Mouse (Mus musculus): ENCODE data around the gene Bud23. TPM values are rescaled to one million over a fixed set of nuclear protein-coding genes. Genes with fewer than 3 reads are reported as not detected.
"Not testable (repeated sequence)": the region's sequence is repeated elsewhere in the genome, so short reads cannot be mapped to it uniquely, and the experiment has no call there.

Bud23 gene
- total RNA-seq (2021): 10 to 100 TPM; 49.4 to 60.1 TPM

- not testable (repeated sequence) for DNase-seq
Observed at GRCm38 (mm10) chr5:135064909-135065446, at the start of gene Bud23. Gene Bud23 (minus strand): TSS chr5:135064959.

DNA sequence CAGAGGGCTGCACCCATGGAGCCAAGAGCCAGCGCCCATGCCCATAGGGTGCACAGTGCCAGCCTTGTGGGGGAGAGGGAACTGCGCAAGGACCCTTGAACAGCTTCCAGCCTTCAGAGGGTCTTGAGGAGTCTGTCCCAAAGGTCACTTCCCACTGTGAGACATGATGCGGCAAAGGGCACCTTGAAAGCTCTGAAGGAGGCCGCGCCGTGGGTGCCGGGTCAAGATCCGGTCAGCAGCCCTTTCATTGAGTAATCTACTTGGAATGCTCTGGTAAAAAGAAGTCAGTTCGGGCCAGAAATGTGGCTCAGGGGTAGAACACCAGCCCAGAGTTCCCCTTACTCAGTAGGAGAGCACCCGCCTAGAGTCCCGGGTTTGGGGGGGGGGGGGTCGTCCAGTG lies 49.0 kb upstream of the Bud23 start:
- DNase-seq: no peak

DNA sequence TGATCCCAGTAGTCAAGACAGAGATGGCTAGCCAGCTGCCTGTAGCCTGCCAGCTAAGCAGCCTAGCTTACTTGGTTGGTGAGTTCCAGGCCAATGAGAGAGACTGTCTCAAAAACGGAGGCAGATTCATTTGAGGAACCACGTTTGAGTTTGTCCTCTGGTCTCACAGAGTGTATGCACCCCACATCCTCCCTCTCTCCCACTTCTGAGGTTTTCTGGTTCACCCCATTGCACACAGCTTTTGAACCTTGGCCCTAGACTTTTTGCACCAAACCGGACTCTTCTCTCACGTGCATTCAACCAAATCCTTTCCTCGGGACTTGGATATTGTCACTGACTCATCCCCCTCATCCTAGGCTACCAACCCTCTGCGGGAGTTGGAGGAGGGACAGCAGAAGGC lies 45.2 kb upstream of the Bud23 start:
- no peak for DNase-seq

- no peak for DNase-seq
Observed at GRCm38 (mm10) chr5:135109426-135109825, 44.7 kb upstream of the Bud23 start.

- no peak for DNase-seq
Observed at GRCm38 (mm10) chr5:135109017-135109416, 44.3 kb upstream of the Bud23 start.

GRCm38 (mm10) chr5:135107521-135108501 lies 43.1 kb upstream of the Bud23 start:
- no peak for DNase-seq

- DNase-seq: peak in 1 of 2 experiments; percentile 37
Observed at GRCm38 (mm10) chr5:135106758-135107256, 42.0 kb upstream of the Bud23 start.

- DNase-seq: no peak
Observed at GRCm38 (mm10) chr5:135103999-135104660, 39.4 kb upstream of the Bud23 start.

GRCm38 (mm10) chr5:135100981-135101380 lies 36.2 kb upstream of the Bud23 start:
- no peak for DNase-seq

GRCm38 (mm10) chr5:135089653-135090052 lies 24.9 kb upstream of the Bud23 start, which contains the start of gene Mlxipl:
Gene Mlxipl (plus strand): TSS chr5:135089890.
- no peak for DNase-seq

- no peak for DNase-seq
Observed at GRCm38 (mm10) chr5:135086871-135087270, 22.1 kb upstream of the Bud23 start.

- no peak for DNase-seq
Observed at GRCm38 (mm10) chr5:135080539-135080938, 15.8 kb upstream of the Bud23 start.

DNA sequence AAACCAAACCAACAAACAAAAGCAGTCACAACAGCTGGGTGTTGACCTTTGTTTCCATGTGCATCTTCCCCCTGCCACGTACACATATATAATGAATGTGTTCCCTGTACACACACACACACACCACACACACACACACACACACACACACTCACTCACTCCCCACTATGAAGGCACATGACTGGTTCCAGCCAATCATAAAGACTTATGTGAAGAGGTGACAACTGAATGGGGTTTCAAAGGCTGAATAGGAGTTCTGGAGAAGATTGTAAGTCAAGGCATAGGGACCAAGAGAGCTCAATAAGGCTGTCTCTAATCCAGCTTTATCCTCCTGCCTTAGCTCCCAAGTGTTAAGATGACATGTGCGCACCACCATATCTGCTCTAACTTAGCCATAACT lies 14.8 kb upstream of the Bud23 start:
- no peak for DNase-seq

DNA sequence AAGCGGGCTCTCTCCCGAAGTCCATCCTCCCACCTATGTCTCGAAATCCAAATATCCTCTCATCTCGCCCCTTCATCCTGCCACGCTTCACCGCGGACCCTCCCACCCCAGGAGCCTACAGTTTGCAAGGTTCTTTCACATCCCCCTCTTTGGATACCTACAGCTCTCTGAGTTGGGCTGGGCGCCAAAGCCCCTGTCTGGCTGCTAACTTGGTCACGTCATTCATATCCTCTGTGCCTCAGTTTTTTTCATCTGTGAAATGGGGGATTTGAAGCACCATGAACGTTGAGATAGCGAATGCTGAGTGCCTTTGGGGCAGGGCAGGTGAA lies 13.7 kb upstream of the Bud23 start:
- DNase-seq: no peak

DNA sequence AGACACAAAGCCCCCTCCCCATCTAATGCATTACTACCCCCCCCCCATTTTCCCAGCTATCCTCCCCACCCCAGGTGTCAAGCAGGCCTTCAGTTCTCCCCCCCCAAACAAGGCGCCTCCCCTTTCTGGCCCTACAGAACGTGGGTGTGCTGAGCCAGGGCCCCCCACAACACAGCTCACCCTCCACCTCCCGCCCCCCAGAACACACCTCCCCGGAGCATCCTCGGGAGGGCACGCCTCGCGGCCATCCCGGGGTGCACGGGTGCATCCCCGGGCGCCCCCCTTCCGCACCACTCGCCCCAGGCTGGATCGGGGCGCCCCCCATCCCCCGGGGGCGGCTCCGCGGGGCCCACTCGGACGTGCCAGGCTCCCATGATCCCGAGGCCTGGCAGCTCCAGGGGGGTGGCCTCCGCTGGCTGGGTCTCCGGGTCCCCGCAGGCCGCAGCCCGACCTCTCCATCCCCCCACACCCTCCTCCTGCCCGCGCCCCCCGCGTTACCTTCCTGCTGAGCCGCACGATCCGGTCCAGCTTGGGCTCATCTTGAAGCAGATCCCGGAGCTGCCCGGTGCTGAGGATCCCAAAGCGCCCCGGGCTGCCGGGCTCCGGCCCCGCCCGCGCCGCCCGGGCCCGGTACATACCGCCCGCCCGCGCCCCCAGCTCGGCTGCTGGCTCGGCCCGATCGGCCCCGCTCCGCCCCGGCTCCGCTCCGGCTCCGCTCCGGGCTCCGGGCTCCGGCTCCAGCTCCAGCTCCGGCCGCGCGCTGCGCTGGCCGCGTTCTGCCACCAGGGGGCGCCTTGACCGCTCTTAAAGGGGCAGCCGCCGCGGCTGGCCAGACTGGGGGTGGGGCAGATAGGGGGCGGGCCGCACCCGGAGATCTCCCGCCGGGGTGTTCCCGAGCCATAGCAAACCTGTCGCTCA lies 13.1 kb upstream of the Bud23 start, which contains the start of gene Vps37d:
Gene Vps37d, minus strand, starts transcription at position 703 of the 918 bp plus-strand sequence.
- DNase-seq: peak; percentile 90 to 93

GRCm38 (mm10) chr5:135076931-135077505 lies 12.3 kb upstream of the Bud23 start:
- DNase-seq: peak; percentile 46 to 57

DNA sequence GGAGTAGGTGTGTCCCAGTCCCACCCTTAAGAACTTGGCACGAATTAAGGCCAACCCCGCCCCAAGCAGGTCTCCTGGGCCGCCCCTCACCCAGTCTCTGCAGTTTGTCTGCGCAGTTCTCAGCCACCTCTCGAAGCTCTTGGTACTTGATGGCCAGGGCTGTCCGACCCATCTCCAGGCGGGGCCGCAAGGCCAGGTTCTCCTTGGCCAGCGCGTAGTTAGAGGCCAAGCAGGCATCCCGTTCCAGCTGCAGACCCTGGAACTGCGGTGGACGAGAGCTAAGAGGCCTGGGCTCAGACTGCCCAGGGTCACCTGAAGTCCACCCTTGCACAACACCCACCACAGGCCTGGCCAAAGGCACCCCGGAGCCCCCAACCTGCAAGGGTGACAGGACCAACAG lies 11.6 kb upstream of the Bud23 start:
- no peak for DNase-seq

DNA sequence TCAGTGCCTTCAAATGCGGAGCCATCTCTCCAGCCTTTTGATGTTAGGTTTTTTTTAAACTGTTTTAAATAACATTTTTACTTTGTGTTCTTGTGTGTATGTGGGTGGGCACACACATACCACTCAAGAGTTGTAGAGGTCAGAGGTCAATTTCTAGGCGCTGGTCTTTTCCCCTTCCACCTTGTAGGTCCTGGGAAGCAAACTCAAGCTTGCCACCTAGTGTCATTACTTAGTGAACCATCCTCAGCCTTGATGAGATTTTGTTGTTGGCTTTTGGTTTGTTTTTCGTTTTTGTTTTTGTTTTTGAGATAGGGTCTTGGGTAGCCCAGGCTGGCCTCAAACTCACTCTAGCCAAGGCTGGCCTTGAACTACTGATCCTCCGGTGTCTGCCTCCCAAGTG lies 10.9 kb upstream of the Bud23 start:
- DNase-seq: no peak

- DNase-seq: no peak
Observed at GRCm38 (mm10) chr5:135073349-135074150, 8.8 kb upstream of the Bud23 start.

GRCm38 (mm10) chr5:135072720-135073119 lies 8.0 kb upstream of the Bud23 start:
- no peak for DNase-seq

- no peak for DNase-seq
Observed at GRCm38 (mm10) chr5:135072061-135072460, 7.3 kb upstream of the Bud23 start.

Data from layer of hippocampus, postnatal 36 days (tissue).